Mouse (Mus musculus) stomach, embryonic 15.5 days (tissue): ENCODE measurements around the gene Dstyk. TPM values are rescaled to one million over a fixed set of nuclear protein-coding genes. Genes with fewer than 3 reads are reported as not detected.

ENCODE experiments used
- ATAC-seq: fragments of 200-750 bp; cut with Nextera tagmentation; 2 replicates; pipeline ENCODE4 v1.8.0; 2017; ENCODE audit warnings: low read depth, moderate number of reproducible peaks, moderate TSS enrichment; ENCODE audit not compliant: insufficient read depth, low FRiP score
- H3K27ac ChIP-seq: fragments of 300-500 bp; sonication (generic); 2 replicates; pipeline ENCODE4 v1.5.1; 2015; ENCODE audit warnings: mild to moderate bottlenecking, inconsistent platforms
- H3K27me3 ChIP-seq: fragments of 300-500 bp; sonication (generic); replicated peaks from 2 replicates; pipeline ENCODE4 v1.6.1; 2015; ENCODE audit warnings: inconsistent platforms
- H3K36me3 ChIP-seq: fragments of 300-500 bp; sonication (generic); 2 replicates; pipeline ENCODE4 v1.6.1; 2015; ENCODE audit warnings: inconsistent platforms
- H3K4me1 ChIP-seq: fragments of 300-500 bp; sonication (generic); 2 replicates; pipeline ENCODE4 v1.6.1; 2015; ENCODE audit warnings: inconsistent platforms
- H3K4me2 ChIP-seq: fragments of 300-500 bp; sonication (generic); 2 replicates; pipeline ENCODE4 v1.6.1; 2015; ENCODE audit warnings: mild to moderate bottlenecking, inconsistent platforms
- H3K4me3 ChIP-seq: fragments of 300-500 bp; sonication (generic); replicated peaks from 2 replicates; pipeline ENCODE4 v1.5.1; 2015; ENCODE audit warnings: inconsistent platforms
- H3K9ac ChIP-seq: fragments of 300-500 bp; sonication (generic); 2 replicates; pipeline ENCODE4 v1.6.1; 2015; ENCODE audit warnings: inconsistent platforms
- H3K9me3 ChIP-seq: fragments of 300-500 bp; sonication (generic); 2 replicates; pipeline ENCODE4 v1.6.1; 2016; ENCODE audit warnings: inconsistent platforms
- WGBS: fragments of 180-500 bp; shearing (Covaris S2); methylation state at CpG from one replicate; pipeline ENCODE4 v1.1.7; 2015; 5-methylcytosine and 5-hydroxymethylcytosine counted together
- polyA plus RNA-seq: library from polyadenylated mRNA; unstranded; fragments of >200 nt; fragmentation: Nextera tagmentation; extraction: Ambion mirVana; gene quantifications from 2 replicates; pipeline ENCODE4 v1.2.1, GENCODE M21; 2015

Gene Dstyk
- polyA plus RNA-seq, 1 experiment from 2014 or later = 11.5 TPM

GRCm38 (mm10) chr1:132377055-132377365 lies 40.3 kb upstream of the Dstyk start:
- Histone ChIP-seq H3K4me2 (no peak overlapping the region), H3K9me3 (no peaks in the 10 kb centered on the region), H3K27me3 (no peaks in the 10 kb centered on the region), H3K36me3 (no peaks in the 10 kb centered on the region), H3K9ac (no peak overlapping the region), H3K27ac (0 out of 2 replicates have a peak overlapping the region, but pooled peaks have one; percentile 13), H3K4me1 (peaks cover 37% of the 10 kb centered on the region), H3K4me3 (no peak overlapping the region)
- 39% methylated on average over 7 of the region's 7 CpGs for WGBS
- no peak for ATAC-seq

DNA sequence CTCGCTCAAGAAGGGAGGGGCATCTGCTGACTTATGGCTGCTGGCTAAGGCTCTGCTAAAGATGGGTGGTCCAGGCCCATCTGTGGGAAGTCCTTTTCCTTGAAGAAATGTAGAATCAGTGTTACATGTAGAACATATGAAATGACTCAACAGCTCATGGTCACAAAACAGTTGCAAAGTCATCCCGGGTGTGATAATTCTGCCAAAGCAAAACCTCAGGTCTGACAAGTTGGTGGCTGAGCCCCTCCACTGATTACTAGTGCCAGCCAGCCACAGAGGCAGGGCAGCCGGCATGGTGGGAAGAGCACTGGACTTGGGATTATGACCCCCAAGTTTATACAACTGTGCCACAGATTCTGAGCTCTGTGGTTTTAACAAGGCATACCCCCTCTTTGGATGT lies 39.5 kb upstream of the Dstyk start:
- no peak overlapping the region for H3K4me2 ChIP-seq
- no peak overlapping the region for H3K9ac ChIP-seq
- 70% methylated on average over 3 of the region's 3 CpGs for WGBS
- H3K9me3 ChIP-seq = no peaks in the 10 kb centered on the region
- no peaks in the 10 kb centered on the region for H3K27me3 ChIP-seq
- H3K36me3 ChIP-seq = no peaks in the 10 kb centered on the region
- ATAC-seq = no peak
- H3K4me3 ChIP-seq = no peak overlapping the region
- H3K4me1 ChIP-seq = peaks cover 36% of the 10 kb centered on the region
- no peak overlapping the region for H3K27ac ChIP-seq

DNA sequence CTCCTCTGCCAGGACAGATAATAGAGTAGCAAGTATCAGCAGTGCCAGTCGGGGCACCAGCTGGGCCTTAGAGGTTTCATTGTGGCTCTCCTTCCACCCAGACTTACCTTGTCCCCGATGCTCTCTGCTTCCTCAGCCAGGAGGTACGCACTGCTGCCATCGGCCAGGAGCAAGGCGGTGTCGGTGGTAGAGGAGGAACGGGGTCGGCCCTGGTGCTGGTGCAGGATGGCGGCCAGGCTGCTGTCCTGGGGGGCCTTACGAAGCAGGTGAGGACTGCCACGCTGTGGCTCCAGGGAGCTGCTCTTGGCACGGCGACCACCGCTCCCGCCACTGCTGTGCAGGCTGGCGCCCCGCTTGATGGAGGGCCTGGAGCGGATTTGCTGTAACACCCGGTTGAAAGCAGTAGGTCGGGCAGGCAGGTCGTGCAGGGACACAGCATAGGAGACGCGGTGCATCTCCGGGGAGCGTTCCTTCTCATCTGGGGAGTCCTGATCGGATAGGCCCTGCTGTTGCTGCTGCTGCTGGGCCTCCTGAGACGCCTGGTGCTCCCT lies 36.7 kb upstream of the Dstyk start:
- no peaks in the 10 kb centered on the region for H3K27me3 ChIP-seq
- WGBS = 87% methylated on average over 27 of the region's 27 CpGs
- no peaks in the 10 kb centered on the region for H3K9me3 ChIP-seq
- no peaks in the 10 kb centered on the region for H3K36me3 ChIP-seq
- H3K27ac ChIP-seq = no peak overlapping the region
- H3K4me3 ChIP-seq = no peak overlapping the region
- ATAC-seq = no peak
- peaks cover 21% of the 10 kb centered on the region for H3K4me1 ChIP-seq
- no peak overlapping the region for H3K4me2 ChIP-seq
- no peak overlapping the region for H3K9ac ChIP-seq

DNA sequence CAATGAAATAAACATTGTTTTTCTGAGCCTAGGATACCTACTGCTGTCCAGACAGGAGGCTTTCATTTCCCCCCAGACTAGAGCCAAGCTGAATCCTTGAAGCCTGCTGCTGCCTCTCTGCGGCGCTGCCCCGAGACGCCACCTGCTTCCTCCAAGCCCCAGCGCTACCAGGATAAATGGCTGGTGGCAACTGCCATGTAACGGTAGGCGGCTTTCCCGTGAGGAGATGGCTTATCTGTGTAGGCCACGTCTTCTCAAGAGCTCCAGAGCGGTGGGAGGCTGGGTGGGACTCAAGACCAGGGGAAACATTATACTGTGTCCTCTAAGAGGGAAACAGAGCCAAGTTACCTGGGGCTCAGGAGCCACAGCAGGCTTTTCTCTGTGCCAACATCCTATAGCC lies 35.4 kb upstream of the Dstyk start:
- H3K4me2 ChIP-seq = no peak overlapping the region
- H3K4me3 ChIP-seq = no peak overlapping the region
- WGBS = 66% methylated on average over 10 of the region's 10 CpGs

GRCm38 (mm10) chr1:132384001-132384554 lies 33.3 kb upstream of the Dstyk start:
- Histone ChIP-seq H3K4me1 (peaks cover 16% of the 10 kb centered on the region), H3K27me3 (no peaks in the 10 kb centered on the region), H3K27ac (no peak overlapping the region), H3K4me3 (no peak overlapping the region), H3K36me3 (no peaks in the 10 kb centered on the region), H3K9me3 (no peaks in the 10 kb centered on the region), H3K4me2 (no peak overlapping the region), H3K9ac (no peak overlapping the region)
- 90% methylated on average over 8 of the region's 8 CpGs for WGBS
- no peak for ATAC-seq

More for the DNA sequence above, 35.4 kb upstream of the Dstyk start:
- H3K36me3 ChIP-seq = no peaks in the 10 kb centered on the region
- no peaks in the 10 kb centered on the region for H3K27me3 ChIP-seq
- no peaks in the 10 kb centered on the region for H3K9me3 ChIP-seq
- peaks cover 11% of the 10 kb centered on the region for H3K4me1 ChIP-seq
- no peak overlapping the region for H3K27ac ChIP-seq
- H3K9ac ChIP-seq = no peak overlapping the region
- ATAC-seq = peak; percentile 76; the same call in 1 of the 2 replicates

GRCm38 (mm10) chr1:132385266-132385665 lies 32.1 kb upstream of the Dstyk start:
- no peak for ATAC-seq
- Histone ChIP-seq H3K36me3 (no peaks in the 10 kb centered on the region), H3K27me3 (no peaks in the 10 kb centered on the region), H3K4me1 (peaks cover 28% of the 10 kb centered on the region), H3K4me3 (no peak overlapping the region), H3K4me2 (no peak overlapping the region), H3K27ac (no peak overlapping the region), H3K9me3 (no peaks in the 10 kb centered on the region), H3K9ac (no peak overlapping the region)
- WGBS = 43% methylated on average over 14 of the region's 14 CpGs

DNA sequence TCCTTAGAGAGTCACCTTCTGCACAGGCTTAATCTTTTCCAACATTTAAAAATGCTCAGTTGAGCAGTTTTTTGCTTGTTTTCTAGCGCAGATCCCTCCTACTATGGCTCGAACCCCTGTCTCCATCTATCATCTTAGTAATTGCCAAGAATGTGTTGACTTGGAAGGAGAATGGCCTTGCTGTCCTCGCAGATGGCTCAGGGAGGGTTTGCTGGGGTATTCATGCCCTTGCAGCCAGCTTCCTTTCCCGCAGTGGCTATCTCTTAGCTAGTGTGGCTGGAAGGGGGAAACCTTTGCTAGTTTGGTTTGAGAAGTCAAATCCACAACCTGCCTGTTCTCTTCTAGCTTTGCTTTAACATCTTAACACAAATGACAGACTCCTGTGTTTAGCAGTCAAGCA lies 31.6 kb upstream of the Dstyk start:
- H3K36me3 ChIP-seq = no peaks in the 10 kb centered on the region
- 51% methylated on average over 4 of the region's 4 CpGs for WGBS

DNA sequence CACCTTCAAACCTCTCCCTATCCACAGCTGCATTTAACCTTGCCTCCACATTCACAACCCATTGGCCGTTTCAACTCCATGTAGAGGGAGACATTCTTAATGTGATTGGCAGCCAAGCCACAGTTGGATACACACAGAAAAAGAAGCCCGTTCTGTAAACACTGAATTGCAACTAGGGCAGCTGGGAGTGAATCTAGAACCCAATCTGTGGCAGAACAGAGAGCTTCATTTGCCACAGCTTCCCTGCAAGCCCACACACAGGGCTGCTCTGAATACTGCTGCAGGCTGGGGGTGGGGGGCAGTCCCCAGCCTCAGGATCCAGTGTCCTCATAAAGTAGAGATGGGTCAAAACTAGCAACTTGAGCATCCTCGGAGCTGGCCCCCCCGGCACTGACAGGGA lies 31.1 kb upstream of the Dstyk start:
- 79% methylated on average over 4 of the region's 4 CpGs for WGBS
- H3K27ac ChIP-seq = no peak overlapping the region
- ATAC-seq = no peak
- no peaks in the 10 kb centered on the region for H3K36me3 ChIP-seq
- no peak overlapping the region for H3K9ac ChIP-seq
- no peak overlapping the region for H3K4me3 ChIP-seq
- no peaks in the 10 kb centered on the region for H3K27me3 ChIP-seq
- H3K9me3 ChIP-seq = no peaks in the 10 kb centered on the region
- H3K4me2 ChIP-seq = no peak overlapping the region
- H3K4me1 ChIP-seq = peaks cover 29% of the 10 kb centered on the region

More for the DNA sequence above, 31.6 kb upstream of the Dstyk start:
- H3K4me1 ChIP-seq = peaks cover 29% of the 10 kb centered on the region
- H3K9ac ChIP-seq = no peak overlapping the region
- no peak overlapping the region for H3K27ac ChIP-seq
- H3K27me3 ChIP-seq = no peaks in the 10 kb centered on the region
- no peak overlapping the region for H3K4me2 ChIP-seq
- H3K4me3 ChIP-seq = no peak overlapping the region
- no peaks in the 10 kb centered on the region for H3K9me3 ChIP-seq
- no peak for ATAC-seq

DNA sequence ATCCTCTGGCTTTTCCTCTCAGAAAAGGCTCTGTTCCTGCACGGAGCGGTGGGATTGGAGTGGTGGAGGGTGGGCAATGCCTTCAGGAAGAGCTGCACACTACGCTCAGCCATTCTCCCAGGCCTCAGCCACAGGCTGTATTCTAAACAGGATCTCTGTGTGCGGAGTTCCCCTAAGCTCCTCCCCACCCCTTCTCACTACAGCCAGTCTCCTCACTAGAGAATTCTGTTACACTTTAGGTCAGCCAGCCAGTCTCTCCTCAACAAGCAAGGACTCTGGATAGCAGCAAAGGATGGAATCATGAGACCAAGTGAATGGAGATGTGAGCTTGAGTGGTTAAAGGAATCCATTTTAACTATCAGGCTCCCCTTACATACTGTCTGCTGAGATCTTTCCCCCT lies 29.4 kb upstream of the Dstyk start:
- Histone ChIP-seq H3K27me3 (no peaks in the 10 kb centered on the region), H3K9ac (no peak overlapping the region), H3K27ac (peak overlapping the region; percentile 53), H3K36me3 (no peaks in the 10 kb centered on the region), H3K4me2 (peak overlapping the region; percentile 81; the same call in 1 of the 2 replicates), H3K9me3 (no peaks in the 10 kb centered on the region), H3K4me3 (peak overlapping the region; percentile 7), H3K4me1 (peaks cover 32% of the 10 kb centered on the region)
- ATAC-seq = 0 out of 2 replicates have a peak, but pooled peaks have one; percentile 53
- WGBS = 23% methylated on average over 4 of the region's 4 CpGs

- ATAC-seq = no peak
- no peaks in the 10 kb centered on the region for H3K36me3 ChIP-seq
- H3K4me3 ChIP-seq = peak overlapping the region; percentile 74; the same call in 1 of the 2 replicates
- WGBS = 44% methylated on average over 8 of the region's 8 CpGs
- no peaks in the 10 kb centered on the region for H3K27me3 ChIP-seq
- no peaks in the 10 kb centered on the region for H3K9me3 ChIP-seq
- H3K4me2 ChIP-seq = peak overlapping the region; percentile 81
- H3K4me1 ChIP-seq = peaks cover 32% of the 10 kb centered on the region
- no peak overlapping the region for H3K9ac ChIP-seq
- peak overlapping the region; percentile 53 for H3K27ac ChIP-seq
Observed at GRCm38 (mm10) chr1:132388813-132389803, 28.2 kb upstream of the Dstyk start.

DNA sequence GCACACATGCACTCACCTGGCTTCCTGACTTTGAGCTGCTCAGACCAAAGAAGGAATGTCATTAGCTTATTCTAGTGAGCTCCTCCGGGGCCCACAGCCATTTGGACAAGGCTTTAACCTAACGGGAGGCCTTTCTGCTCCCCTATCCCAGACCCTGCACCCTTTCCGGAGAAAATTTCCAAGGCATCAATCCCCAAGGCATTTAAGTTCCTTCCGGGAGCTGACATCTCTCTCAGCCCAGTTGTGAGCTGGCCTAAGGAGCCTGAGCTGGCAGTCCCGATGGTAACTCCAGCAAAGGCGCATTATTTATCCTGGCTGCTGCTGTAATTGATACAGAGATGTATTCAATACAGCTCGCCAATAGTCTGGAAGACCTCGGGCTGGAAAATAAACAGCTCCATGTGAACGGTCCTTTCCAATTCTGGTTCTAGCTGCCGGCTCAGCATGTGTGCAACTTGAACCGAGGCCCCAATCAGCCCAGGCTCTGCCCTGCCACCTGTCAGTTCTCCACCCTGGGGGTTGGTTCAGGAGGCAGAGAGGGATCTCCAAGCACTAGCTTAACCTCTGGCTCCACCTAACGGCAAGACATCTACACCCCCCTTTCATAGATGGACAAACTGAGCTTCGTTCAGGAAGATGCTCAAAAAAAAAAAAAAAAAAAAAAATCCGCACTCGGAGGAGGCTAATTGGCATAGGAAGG lies 27.3 kb upstream of the Dstyk start:
- H3K27ac ChIP-seq = 0 out of 2 replicates have a peak overlapping the region, but pooled peaks have one; percentile 11
- H3K9ac ChIP-seq = no peak overlapping the region
- no peaks in the 10 kb centered on the region for H3K36me3 ChIP-seq
- no peaks in the 10 kb centered on the region for H3K27me3 ChIP-seq
- peak; percentile 70; the same call in 1 of the 2 replicates for ATAC-seq
- peaks cover 26% of the 10 kb centered on the region for H3K4me1 ChIP-seq
- 20% methylated on average over 15 of the region's 15 CpGs for WGBS
- peak overlapping the region; percentile 81 for H3K4me2 ChIP-seq
- peak overlapping the region; percentile 74 for H3K4me3 ChIP-seq
- H3K9me3 ChIP-seq = no peaks in the 10 kb centered on the region
